Mouse (Mus musculus) cortical plate, adult 2 months (tissue): ENCODE data around the gene Pyroxd2.
"Not testable (repeated sequence)": the region's sequence is repeated elsewhere in the genome, so short reads cannot be mapped to it uniquely, and the experiment has no call there.

Source experiments
- CTCF ChIP-seq: fragments of 200-500 bp; IDR thresholded peaks from 2 replicates; pipeline ENCODE4 v1.5.1; 2011; ENCODE audit warnings: mild to moderate bottlenecking, control low read depth, low read length; ENCODE audit not compliant: insufficient read depth; ENCODE audit errors: extremely low read depth
- POLR2A ChIP-seq: fragments of 200-500 bp; IDR thresholded peaks from 2 replicates; pipeline ENCODE4 v1.6.1; 2011; ENCODE audit warnings: mild to moderate bottlenecking, low read length, control low read depth; ENCODE audit not compliant: insufficient read depth; ENCODE audit errors: extremely low read depth

GRCm38 (mm10) chr19:42780156-42780538 lies 27.6 kb upstream of the Pyroxd2 start:
- 0 out of 2 replicates have a peak, but pooled peaks have one; percentile 4 for TF ChIP-seq CTCF
- TF ChIP-seq POLR2A = not testable (repeated sequence)
